Mouse (Mus musculus) MEL (cell line): ENCODE results near the gene Gstm4. TPM values are rescaled to one million over a fixed set of nuclear protein-coding genes. Genes with fewer than 3 reads are reported as not detected.
A peak's percentile ranks its signal among the peaks of the same experiment; 100 is the strongest.

Experiments used
- DNase-seq: peaks from one replicate; pipeline ENCODE4 v3.0.0; 2011; ENCODE audit warnings: low read depth, low spot score
- H3K27ac ChIP-seq: 2 replicates; pipeline ENCODE4 v1.5.1; 2012; ENCODE audit warnings: low read depth, mild to moderate bottlenecking, control low read depth, low read length, moderate library complexity; ENCODE audit not compliant: control insufficient read depth
- H3K27me3 ChIP-seq, 2 experiments: fragments of 150-350 bp in 1 of 2; sonication (generic) in 1 of 2; 2 replicates each; pipeline ENCODE4 v1.6.1; 2012; ENCODE audit warnings: low read length in 2 of 2, mild to moderate bottlenecking in 2 of 2, improper control_type of control experiment in 1 of 2, moderate library complexity in 1 of 2; ENCODE audit not compliant: insufficient read depth in 2 of 2, control insufficient read depth in 1 of 2
- H3K36me3 ChIP-seq, 2 experiments: 2 replicates each; pipeline ENCODE4 v1.6.1; 2012 to 2014; ENCODE audit warnings: low read length in 2 of 2, improper control_type of control experiment in 1 of 2, inconsistent platforms in 1 of 2, mild to moderate bottlenecking in 1 of 2; ENCODE audit not compliant: insufficient read depth in 2 of 2, control insufficient read depth in 1 of 2
- H3K4me1 ChIP-seq, 2 experiments: fragments of 150-350 bp in 1 of 2; sonication (generic) in 1 of 2; 2 replicates each; pipeline ENCODE4 v1.6.1; 2012; ENCODE audit warnings: low read length in 2 of 2, improper control_type of control experiment in 1 of 2, mild to moderate bottlenecking in 1 of 2; ENCODE audit not compliant: insufficient read depth in 2 of 2, control insufficient read depth in 1 of 2
- H3K4me3 ChIP-seq, 2 experiments: fragments of 150-350 bp in 1 of 2; sonication (generic) in 1 of 2; 2 replicates each; pipeline ENCODE4 v1.5.1; 2012; ENCODE audit warnings: low read depth in 2 of 2, low read length in 2 of 2, mild to moderate bottlenecking in 2 of 2, moderate library complexity in 2 of 2, control low read depth in 1 of 2, improper control_type of control experiment in 1 of 2; ENCODE audit not compliant: control insufficient read depth in 1 of 2, insufficient read depth in 1 of 2
- H3K79me2 ChIP-seq: 2 replicates; pipeline ENCODE4 v1.6.1; 2012; ENCODE audit warnings: mild to moderate bottlenecking, low read length, moderate library complexity; ENCODE audit not compliant: control insufficient read depth, poor library complexity, insufficient read depth
- H3K9ac ChIP-seq: 2 replicates; pipeline ENCODE4 v1.6.1; 2012; ENCODE audit warnings: low read depth, mild to moderate bottlenecking, control low read depth, low read length, moderate library complexity; ENCODE audit not compliant: control insufficient read depth, poor library complexity, severe bottlenecking
- H3K9me3 ChIP-seq: fragments of 150-350 bp; sonication (generic); replicated peaks from 2 replicates; pipeline ENCODE4 v1.6.1; 2012; ENCODE audit warnings: mild to moderate bottlenecking, low read length, improper control_type of control experiment, moderate library complexity; ENCODE audit not compliant: insufficient read depth
- CTCF ChIP-seq, 3 experiments: IDR thresholded peaks in 2 of 3; conservative IDR thresholded peaks in 1 of 3; 2 replicates each; pipeline ENCODE4 v1.5.1; 2011 to 2012; ENCODE audit warnings: low read length in 3 of 3, low read depth in 2 of 3, mild to moderate bottlenecking in 2 of 3, improper control_type of control experiment in 1 of 3, inconsistent platforms in 1 of 3, mixed read lengths in 1 of 3, moderate library complexity in 1 of 3; ENCODE audit not compliant: control insufficient read depth in 1 of 3, insufficient read depth in 1 of 3, poor library complexity in 1 of 3, severe bottlenecking in 1 of 3
- ELF1 ChIP-seq: IDR thresholded peaks from 2 replicates; pipeline ENCODE4 v1.6.1; 2014; ENCODE audit warnings: low read depth, mild to moderate bottlenecking, inconsistent platforms, low read length, improper control_type of control experiment, moderate library complexity
- EP300 ChIP-seq, 2 experiments: IDR thresholded peaks; 2 replicates each; pipeline ENCODE4 v1.6.1; 2011; ENCODE audit warnings: improper control_type of control experiment in 2 of 2, low read length in 2 of 2, low read depth in 1 of 2, mild to moderate bottlenecking in 1 of 2
- HCFC1 ChIP-seq: IDR thresholded peaks from 2 replicates; pipeline ENCODE4 v1.6.1; 2012; ENCODE audit warnings: low read depth, mild to moderate bottlenecking, inconsistent platforms, low read length, improper control_type of control experiment, moderate library complexity
- JUND ChIP-seq: IDR thresholded peaks from 2 replicates; pipeline ENCODE4 v1.6.1; 2011; ENCODE audit warnings: low read depth, mild to moderate bottlenecking, improper control_type of control experiment, low read length
- KAT2A ChIP-seq: conservative IDR thresholded peaks from 2 replicates; pipeline ENCODE4 v1.6.1; 2012; ENCODE audit warnings: low read depth, low read length, improper control_type of control experiment, inconsistent platforms
- MAX ChIP-seq: IDR thresholded peaks from 2 replicates; pipeline ENCODE4 v1.6.1; 2011; ENCODE audit warnings: low read length, improper control_type of control experiment
- MXI1 ChIP-seq: IDR thresholded peaks from 2 replicates; pipeline ENCODE4 v1.6.1; 2011; ENCODE audit warnings: mild to moderate bottlenecking, low read depth, low read length, improper control_type of control experiment
- MYB ChIP-seq: IDR thresholded peaks from 2 replicates; pipeline ENCODE4 v1.6.1; 2011; ENCODE audit warnings: mild to moderate bottlenecking, low read depth, low read length, improper control_type of control experiment
- POLR2A ChIP-seq, 2 experiments: IDR thresholded peaks; 2 replicates each; pipeline ENCODE4 v1.6.1; 2011 to 2012; ENCODE audit warnings: low read length in 2 of 2, mild to moderate bottlenecking in 2 of 2, control low read depth in 1 of 2, improper control_type of control experiment in 1 of 2, low read depth in 1 of 2, moderate library complexity in 1 of 2; ENCODE audit not compliant: control insufficient read depth in 1 of 2, insufficient read depth in 1 of 2, poor library complexity in 1 of 2
- POLR2AphosphoS2 ChIP-seq: IDR thresholded peaks from 2 replicates; pipeline ENCODE4 v1.6.1; 2011; ENCODE audit warnings: low read length, improper control_type of control experiment
- POLR2AphosphoS5 ChIP-seq: IDR thresholded peaks from 2 replicates; pipeline ENCODE4 v1.6.1; 2012; ENCODE audit warnings: low read depth, borderline replicate concordance, mild to moderate bottlenecking, inconsistent platforms, low read length, moderate library complexity, mixed read lengths
- RAD21 ChIP-seq: IDR thresholded peaks from 2 replicates; pipeline ENCODE4 v1.6.1; 2011; ENCODE audit warnings: mild to moderate bottlenecking, low read depth, low read length, improper control_type of control experiment
- TAL1 ChIP-seq: IDR thresholded peaks from 2 replicates; pipeline ENCODE4 v1.6.1; 2012; ENCODE audit warnings: mild to moderate bottlenecking, inconsistent platforms, low read length, moderate library complexity, mixed read lengths
- TBP ChIP-seq: IDR thresholded peaks from 2 replicates; pipeline ENCODE4 v1.8.0; 2011; ENCODE audit warnings: low read depth, low read length, improper control_type of control experiment
- USF1 ChIP-seq: IDR thresholded peaks from 2 replicates; pipeline ENCODE4 v1.6.1; 2014; ENCODE audit warnings: low read depth, mild to moderate bottlenecking, inconsistent platforms, low read length, improper control_type of control experiment, moderate library complexity
- USF2 ChIP-seq, 2 experiments: IDR thresholded peaks; 2 replicates each; pipeline ENCODE4 v1.6.1; 2011 to 2012; ENCODE audit warnings: improper control_type of control experiment in 2 of 2, low read length in 2 of 2, borderline replicate concordance in 1 of 2, inconsistent platforms in 1 of 2, low read depth in 1 of 2, mild to moderate bottlenecking in 1 of 2; ENCODE audit not compliant: insufficient read depth in 1 of 2
- ZC3H11A ChIP-seq: IDR thresholded peaks from 2 replicates; pipeline ENCODE4 v1.6.1; 2012; ENCODE audit warnings: low read depth, mild to moderate bottlenecking, inconsistent platforms, low read length, improper control_type of control experiment
- ZKSCAN1 ChIP-seq: IDR thresholded peaks from 2 replicates; pipeline ENCODE4 v1.6.1; 2012; ENCODE audit warnings: low read depth, mild to moderate bottlenecking, inconsistent platforms, low read length, improper control_type of control experiment, moderate library complexity
- polyA plus RNA-seq, 2 experiments: library from polyadenylated mRNA; stranded (reverse) in 1 of 2; unstranded in 1 of 2; fragments of >175 nt in 1 of 2; fragments of >200 nt in 1 of 2; gene quantifications; 2 replicates each; pipeline versions ENCODE4 v1.2.1 to v1.2.4; 2012; ENCODE audit warnings: low replicate concordance in 2 of 2, low read depth in 1 of 2; ENCODE audit not compliant: insufficient read length in 2 of 2, insufficient read depth in 1 of 2, missing spikeins in 1 of 2
- total RNA-seq: library from RNA; depleted of rRNA; stranded (reverse); fragments of 300-350 nt; gene quantifications from 2 replicates; pipeline ENCODE4 v1.2.3, GENCODE M21; 2012

The Gstm4 gene
- total and polyA plus RNA-seq, 3 experiments: 1.4 to 7.4 TPM; not detected in 1

DNA sequence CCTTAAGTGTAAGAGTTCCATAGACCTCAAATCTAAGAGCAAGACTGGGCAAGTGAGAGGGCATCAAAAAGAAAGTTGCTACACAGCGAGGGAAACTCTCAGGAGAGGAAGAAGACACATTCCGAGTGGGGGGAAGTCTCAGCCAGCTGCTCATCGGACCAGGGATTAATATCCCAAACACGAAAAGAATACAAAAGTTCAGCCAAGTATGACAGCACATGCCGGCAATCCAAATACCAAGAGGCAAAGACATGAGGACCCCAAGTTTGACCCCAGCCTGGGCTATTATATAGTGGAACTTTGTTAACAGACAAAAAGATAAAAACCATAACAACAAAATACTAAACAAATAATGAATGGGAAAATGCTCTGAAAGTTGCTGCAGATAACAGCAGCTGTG is 11.5 kb downstream of the Gstm4 start:
- Histone ChIP-seq H3K9ac (no peak overlapping the region), H3K4me3 (no peak overlapping the region), H3K9me3 (no peaks in the 10 kb centered on the region), H3K27me3 (peaks cover 13 to 25% of the 10 kb centered on the region in 2 experiments), H3K4me1 (no peaks in the 10 kb centered on the region), H3K27ac (no peak overlapping the region), H3K36me3 (no peaks in the 10 kb centered on the region), H3K79me2 (no peaks in the 10 kb centered on the region)
- TF ChIP-seq POLR2AphosphoS5 (no peak), RAD21 (no peak), ELF1 (no peak), EP300 (IDR thresholded peaks at IDR 0.05; ENCODE audit: low read depth in 1 of 2, low read length in 2 of 2) (no peak), ZC3H11A (no peak), POLR2AphosphoS2 (no peak), JUND (no peak), TAL1 (no peak), POLR2A (IDR thresholded peaks at IDR 0.05; ENCODE audit: control insufficient read depth in 1 of 2, insufficient read depth in 1 of 2, low read depth in 1 of 2, low read length in 2 of 2, poor library complexity in 1 of 2) (no peak), KAT2A (no peak)
- DNase-seq: no peak

DNA sequence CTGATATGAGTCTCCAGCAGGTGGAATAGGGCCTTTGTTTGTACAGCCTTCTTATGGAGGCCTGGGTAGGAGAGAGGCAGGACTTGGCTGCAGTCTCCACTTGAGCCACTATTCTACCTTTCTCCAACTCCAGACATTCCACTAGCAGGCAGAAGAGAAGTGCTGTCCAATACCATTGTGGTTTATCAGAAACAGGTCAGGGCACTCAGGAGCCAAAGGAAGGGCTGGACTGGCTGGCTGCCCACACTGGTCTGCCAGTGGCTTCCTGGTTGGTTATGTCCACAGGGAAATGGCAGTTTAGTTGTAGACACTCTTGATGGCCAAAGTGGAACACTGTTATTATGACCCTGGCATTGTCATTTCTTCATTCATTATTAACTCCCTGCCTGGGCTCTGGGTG is 12.6 kb downstream of the Gstm4 start:
- no peaks in the 10 kb centered on the region for H3K4me1 ChIP-seq
- no peak for TF ChIP-seq USF1
- 0 out of 6 replicates have a peak, but pooled peaks of 1 of the 3 experiments have one; percentile 3 for TF ChIP-seq CTCF (IDR thresholded peaks at IDR 0.05 in 2 of 3, conservative IDR thresholded peaks at IDR 0.05 in 1 of 3; ENCODE audit: control insufficient read depth in 1 of 3, insufficient read depth in 1 of 3, low read depth in 2 of 3, low read length in 3 of 3, poor library complexity in 1 of 3, severe bottlenecking in 1 of 3)
- TF ChIP-seq, all 39 proteins: peak for 1
- H3K27ac ChIP-seq: no peak overlapping the region
- H3K27me3 ChIP-seq: peaks cover 13 to 25% of the 10 kb centered on the region in 2 experiments
- no peaks in the 10 kb centered on the region for H3K36me3 ChIP-seq
- no peaks in the 10 kb centered on the region for H3K79me2 ChIP-seq
- no peak overlapping the region for H3K9ac ChIP-seq
- H3K4me3 ChIP-seq: no peak overlapping the region
- no peaks in the 10 kb centered on the region for H3K9me3 ChIP-seq
- no peak for DNase-seq

DNA sequence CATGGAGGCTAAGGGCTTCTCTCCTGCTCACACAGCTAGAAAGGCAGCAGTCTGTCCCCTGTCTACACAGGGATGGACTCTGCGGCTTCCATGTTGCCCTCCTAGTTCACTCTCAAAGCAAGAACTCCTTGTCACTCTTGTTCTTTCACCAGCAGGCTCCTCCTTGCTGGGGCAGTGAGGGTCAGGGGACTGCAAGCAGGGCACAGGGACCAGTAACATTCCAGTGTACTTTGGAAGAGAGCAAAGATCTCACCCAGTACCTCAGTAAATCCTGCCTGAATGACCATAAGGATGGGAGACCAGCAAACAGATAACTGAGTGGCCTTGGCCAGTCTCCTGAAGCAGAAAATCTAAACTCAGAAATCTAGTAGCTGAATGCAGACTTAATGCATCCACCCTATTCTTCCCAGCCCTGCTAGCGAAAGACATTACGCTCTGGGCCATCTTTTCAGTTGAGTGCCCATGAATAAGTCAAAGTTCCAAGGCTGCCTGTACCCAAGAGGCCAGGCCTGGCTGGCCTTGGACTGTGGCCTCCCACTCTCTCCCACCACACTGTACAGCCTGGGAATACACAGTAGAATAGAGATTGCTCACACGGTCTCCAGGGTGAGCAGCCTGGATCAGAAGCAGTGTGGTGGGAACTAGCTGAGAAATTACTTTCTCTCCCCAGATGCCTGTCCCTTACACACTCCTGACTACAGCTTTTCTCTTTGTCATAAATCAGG is 15.9 kb downstream of the Gstm4 start:
- no peak for DNase-seq
- H3K27me3 ChIP-seq: peaks cover 6% of the 10 kb centered on the region in 2 experiments; a peak in 3 of 4 replicates
- no peak overlapping the region for H3K9ac ChIP-seq
- H3K9me3 ChIP-seq: no peaks in the 10 kb centered on the region
- H3K36me3 ChIP-seq: no peaks in the 10 kb centered on the region
- no peaks in the 10 kb centered on the region for H3K79me2 ChIP-seq
- H3K4me1 ChIP-seq: peaks cover 0 to 3% of the 10 kb centered on the region in 2 experiments; a peak in 1 of 4 replicates
- no peak overlapping the region for H3K27ac ChIP-seq
- no peak overlapping the region for H3K4me3 ChIP-seq
- no peak for TF ChIP-seq MYB
- no peak for TF ChIP-seq HCFC1
- no peak for TF ChIP-seq MAX
- TF ChIP-seq RAD21: no peak
- TF ChIP-seq TBP: no peak
- TF ChIP-seq ZKSCAN1: no peak
- no peak for TF ChIP-seq POLR2AphosphoS2
- TF ChIP-seq MXI1: no peak
- no peak for TF ChIP-seq USF2 (IDR thresholded peaks at IDR 0.05; ENCODE audit: borderline replicate concordance in 1 of 2, insufficient read depth in 1 of 2, low read depth in 1 of 2, low read length in 2 of 2)
- TF ChIP-seq CTCF (IDR thresholded peaks at IDR 0.05 in 2 of 3, conservative IDR thresholded peaks at IDR 0.05 in 1 of 3; ENCODE audit: control insufficient read depth in 1 of 3, insufficient read depth in 1 of 3, low read depth in 2 of 3, low read length in 3 of 3, poor library complexity in 1 of 3, severe bottlenecking in 1 of 3): no peak
